Mouse (Mus musculus) liver, adult 2 months (tissue): ENCODE measurements around the gene Rdh5.

Experiments
- CTCF ChIP-seq: fragments of 200-500 bp; IDR thresholded peaks from 2 replicates; pipeline ENCODE4 v1.5.1; 2011; ENCODE audit warnings: low read depth, low read length, control low read depth
- POLR2A ChIP-seq: fragments of 200-500 bp; IDR thresholded peaks from 2 replicates; pipeline ENCODE4 v1.6.1; 2011; ENCODE audit warnings: low read length, control low read depth; ENCODE audit not compliant: insufficient read depth; ENCODE audit errors: extremely low read depth

DNA sequence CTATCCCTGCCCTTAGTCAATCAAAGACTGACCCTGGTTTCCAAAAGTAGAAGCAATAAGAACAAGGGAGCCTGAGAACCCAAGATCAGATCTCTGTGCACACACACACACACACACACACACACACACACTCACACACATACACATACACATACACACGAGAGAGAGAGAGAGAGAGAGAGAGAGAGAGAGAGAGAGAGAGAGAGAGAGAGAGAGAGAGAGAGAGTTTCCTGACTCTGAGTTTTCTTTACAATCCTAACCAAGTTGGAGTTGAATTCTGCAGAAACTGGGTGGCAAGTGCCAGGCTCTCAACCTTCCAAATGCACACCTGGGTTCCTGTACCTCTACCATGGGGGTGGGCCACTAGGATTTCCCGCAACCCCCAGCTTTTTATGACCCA lies 32.8 kb downstream of the Rdh5 start:
- TF ChIP-seq CTCF (no peak), POLR2A (no peak)
